Mouse (Mus musculus) liver (tissue): Measurements from ENCODE around the gene Bahcc1.

ENCODE experiments used
- DNase-seq: peaks from one replicate; pipeline ENCODE4 v3.0.0-alpha.2; 2020; ENCODE audit warnings: mixed read lengths

Bahcc1 gene

GRCm38 (mm10) chr11:120229861-120230751 lies 2.6 kb upstream of the Bahcc1 start:
- DNase-seq: peak; percentile 64

GRCm38 (mm10) chr11:120230841-120231370 lies 1.8 kb upstream of the Bahcc1 start:
- DNase-seq: peak; percentile 40

GRCm38 (mm10) chr11:120231379-120231778 lies 1.4 kb upstream of the Bahcc1 start:
- peak; percentile 97 for DNase-seq

GRCm38 (mm10) chr11:120233441-120234135 lies 841 bp downstream of the Bahcc1 start:
- DNase-seq: peak; percentile 40

GRCm38 (mm10) chr11:120234136-120234775 lies 1.5 kb downstream of the Bahcc1 start:
- peak; percentile 47 for DNase-seq

GRCm38 (mm10) chr11:120234776-120235181 lies 2.0 kb downstream of the Bahcc1 start:
- DNase-seq: peak; percentile 41

- peak; percentile 51 for DNase-seq
Measured at GRCm38 (mm10) chr11:120235385-120236113, 2.8 kb downstream of the Bahcc1 start.

GRCm38 (mm10) chr11:120236114-120236437 lies 3.3 kb downstream of the Bahcc1 start:
- no peak for DNase-seq

GRCm38 (mm10) chr11:120236438-120237165 lies 3.9 kb downstream of the Bahcc1 start:
- DNase-seq: peak; percentile 55

GRCm38 (mm10) chr11:120237166-120238131 lies 4.7 kb downstream of the Bahcc1 start:
- peak; percentile 53 for DNase-seq

- no peak for DNase-seq
Measured at GRCm38 (mm10) chr11:120238306-120238705, 5.6 kb downstream of the Bahcc1 start.

GRCm38 (mm10) chr11:120238751-120239359 lies 6.1 kb downstream of the Bahcc1 start:
- no peak for DNase-seq

GRCm38 (mm10) chr11:120239581-120239991 lies 6.8 kb downstream of the Bahcc1 start:
- no peak for DNase-seq

- peak; percentile 83 for DNase-seq
Measured at GRCm38 (mm10) chr11:120240206-120240605, 7.5 kb downstream of the Bahcc1 start.

- DNase-seq: no peak
Measured at GRCm38 (mm10) chr11:120240941-120241890, 8.5 kb downstream of the Bahcc1 start.

GRCm38 (mm10) chr11:120241981-120242725 lies 9.4 kb downstream of the Bahcc1 start:
- no peak for DNase-seq

GRCm38 (mm10) chr11:120242726-120243530 lies 10.2 kb downstream of the Bahcc1 start:
- no peak for DNase-seq
